Mouse (Mus musculus): ENCODE results near the gene Ssr1.

Gene Ssr1

GRCm38 (mm10) chr13:37918336-37919261 is 75.4 kb downstream of the Ssr1 start:
- in situ Hi-C loops (cut with MboI), result no loop called here
